21 mouse cellular contexts compared by ENCODE assay signal in genomic region chr3:88227260-88227659, GRCm38 (mm10). TPM values are rescaled to one million over a fixed set of nuclear protein-coding genes. Genes with fewer than 3 reads are reported as not detected.
DNase-seq lines count a peak whose midpoint lies in the region; ATAC-seq and TF ChIP-seq lines count a peak whose summit lies in the region.
"Had no signal": no experiment of that assay in that cellular context is flagged by ENCODE, and none has a peak within 500 bp of the region (broad histone marks: within the 10 kb centered on the region; RNA-seq: fewer than 3 reads in every experiment).

No protein-coding gene starts in this region.

- peaks cover 75% of the 10 kb centered on the region for H3K36me3 ChIP-seq in forebrain, embryonic 15.5 days
- peaks cover 10% of the 10 kb centered on the region for H3K36me3 ChIP-seq in hindbrain, embryonic 16.5 days (ENCODE audit: control insufficient read depth, insufficient read depth, low read length)
- H3K36me3 ChIP-seq in neural tube, embryonic 15.5 days: peaks cover 50% of the 10 kb centered on the region
- H3K36me3 ChIP-seq: lung, embryonic 15.5 days had no signal

- H3K4me3 ChIP-seq in left cerebral cortex, adult 2 months: no peak overlapping the region
- no peak overlapping the region for H3K4me3 ChIP-seq in forebrain, embryonic 15.5 days
- no peak overlapping the region for H3K4me3 ChIP-seq in hindbrain, embryonic 16.5 days (ENCODE audit: low read length)
- H3K4me3 ChIP-seq in neural tube, embryonic 15.5 days (replicated peaks): no peak overlapping the region
- H3K4me3 ChIP-seq: lung, embryonic 15.5 days had no signal

- ATAC-seq in forebrain, embryonic 15.5 days (replicated peaks): no peak
- ATAC-seq in hindbrain, embryonic 16.5 days: no peak
- no peak for ATAC-seq in neural tube, embryonic 15.5 days (ENCODE audit: low FRiP score)
- ATAC-seq: activated CD4-positive, CD25-positive, alpha-beta regulatory T cell, adult 4 months; intestine, embryonic 16.5 days had no signal

- no peak for DNase-seq in left cerebral cortex, adult 2 months (ENCODE audit: extremely low spot score in 1 of 2, low spot score in 2 of 2)
- no peak for DNase-seq in left cerebral cortex, adult 9 months (ENCODE audit: low spot score in 2 of 2)
- no peak for DNase-seq in heart, postnatal 4 days
- DNase-seq in gastrocnemius, postnatal 25 days: no peak
- DNase-seq in urinary bladder, postnatal 14 days (ENCODE audit: low spot score): no peak
- DNase-seq: heart, postnatal 10 days; kidney, postnatal 14 days; right cerebral cortex, postnatal 4 days; thymus, adult 2 months had no signal

- intact Hi-C loops in left cerebral cortex, adult 2 months (cut with DNase I): no loop called here

- peak overlapping the region; percentile 18 for H3K4me2 ChIP-seq in forebrain, embryonic 15.5 days (replicated peaks)
- no peak overlapping the region for H3K4me2 ChIP-seq in hindbrain, embryonic 16.5 days (ENCODE audit: low read length)
- no peak overlapping the region for H3K4me2 ChIP-seq in neural tube, embryonic 15.5 days
- H3K4me2 ChIP-seq: liver, embryonic 11.5 days; lung, embryonic 15.5 days had no signal

- 22% methylated on average over 4 of the region's 4 CpGs for WGBS in forebrain, embryonic 15.5 days
- 25% methylated on average over 4 of the region's 4 CpGs for WGBS in hindbrain, embryonic 16.5 days
- WGBS in neural tube, embryonic 15.5 days: 17% methylated on average over 4 of the region's 4 CpGs

- 0 out of 2 replicates have a peak overlapping the region, but pooled peaks have one; percentile 42 for H3K9ac ChIP-seq in forebrain, embryonic 15.5 days (replicated peaks)
- H3K9ac ChIP-seq in hindbrain, embryonic 16.5 days (ENCODE audit: low read depth, low read length): no peak overlapping the region
- 0 out of 2 replicates have a peak overlapping the region, but pooled peaks have one; percentile 2 for H3K9ac ChIP-seq in neural tube, embryonic 15.5 days (replicated peaks)
- H3K9ac ChIP-seq: lung, embryonic 15.5 days had no signal

- no peaks in the 10 kb centered on the region for H3K27me3 ChIP-seq in forebrain, embryonic 15.5 days
- no peaks in the 10 kb centered on the region for H3K27me3 ChIP-seq in hindbrain, embryonic 16.5 days (replicated peaks; ENCODE audit: control insufficient read depth, insufficient read depth, low read length)
- no peaks in the 10 kb centered on the region for H3K27me3 ChIP-seq in neural tube, embryonic 15.5 days (replicated peaks)

- H3K4me1 ChIP-seq in forebrain, embryonic 15.5 days: peaks cover 99% of the 10 kb centered on the region
- peaks cover 59% of the 10 kb centered on the region for H3K4me1 ChIP-seq in hindbrain, embryonic 16.5 days (ENCODE audit: control insufficient read depth, insufficient read depth, low read depth, low read length)
- H3K4me1 ChIP-seq in neural tube, embryonic 15.5 days: peaks cover 87% of the 10 kb centered on the region
- H3K4me1 ChIP-seq: lung, embryonic 15.5 days had no signal

- no peak for TF ChIP-seq CTCF in left cerebral cortex, adult 2 months (IDR thresholded peaks at IDR 0.05)

- H3K9me3 ChIP-seq in forebrain, embryonic 15.5 days: no peaks in the 10 kb centered on the region
- no peaks in the 10 kb centered on the region for H3K9me3 ChIP-seq in hindbrain, embryonic 16.5 days (ENCODE audit: control insufficient read depth, low read length)
- H3K9me3 ChIP-seq in neural tube, embryonic 15.5 days (replicated peaks): no peaks in the 10 kb centered on the region
- H3K9me3 ChIP-seq: lung, embryonic 15.5 days had no signal

- H3K27ac ChIP-seq in left cerebral cortex, adult 2 months: peak overlapping the region; percentile 65
- H3K27ac ChIP-seq in forebrain, embryonic 15.5 days (replicated peaks): peak overlapping the region; percentile 99
- peak overlapping the region; percentile 95 for H3K27ac ChIP-seq in hindbrain, embryonic 16.5 days (ENCODE audit: low read depth, low read length)
- peak overlapping the region; percentile 98 for H3K27ac ChIP-seq in neural tube, embryonic 15.5 days (replicated peaks)
- H3K27ac ChIP-seq: lung, embryonic 15.5 days had no signal

RNA-seq across cellular contexts. Expression of gene Rhbg, which starts 27.2 kb away (rescaled TPM):
- not detected for total RNA-seq in left cerebral cortex, adult 2 months (2021)
- polyA plus RNA-seq in forebrain, embryonic 15.5 days (2015; fragmentation: Nextera tagmentation; extraction: Ambion mirVana): 0.10 and 0.14 TPM in 2 replicates
- 0.52 and 0.99 TPM in 2 replicates for polyA plus RNA-seq in hindbrain, embryonic 16.5 days (2015; fragmentation: Nextera tagmentation; extraction: Ambion mirVana)
- polyA plus RNA-seq in neural tube, embryonic 15.5 days (2015; fragmentation: Nextera tagmentation; extraction: Ambion mirVana): 0.78 and 0.83 TPM in 2 replicates
- not detected for total RNA-seq in heart, postnatal 4 days (2021)
- total RNA-seq in gastrocnemius, postnatal 25 days (2021): not detected
- total RNA-seq: gastrocnemius, adult 18-20 months; heart, adult 8-10 months; heart, postnatal 10 days; left cerebral cortex, postnatal 36 days had no signal
- polyA plus RNA-seq: activated CD4-positive, CD25-positive, alpha-beta regulatory T cell, adult 4 months had no signal

RNA-seq across cellular contexts. Expression of gene Gm38392, which starts 59.8 kb away (rescaled TPM):
- total RNA-seq in left cerebral cortex, adult 2 months (2021): under 1 TPM in 1 of 2 experiments, not detected in 1; 0.59 TPM
- polyA plus RNA-seq in forebrain, embryonic 15.5 days (2015; fragmentation: Nextera tagmentation; extraction: Ambion mirVana): 0.23 TPM in 1 of 2 replicates, not detected in the other
- polyA plus RNA-seq in hindbrain, embryonic 16.5 days (2015; fragmentation: Nextera tagmentation; extraction: Ambion mirVana): not detected in 2 replicates
- 0.26 TPM in 1 of 2 replicates, not detected in the other for polyA plus RNA-seq in neural tube, embryonic 15.5 days (2015; fragmentation: Nextera tagmentation; extraction: Ambion mirVana)
- total RNA-seq in heart, postnatal 4 days (2021): not detected
- total RNA-seq in gastrocnemius, postnatal 25 days (2021): under 1 TPM; 0.51 to 0.69 TPM
- total RNA-seq: CH12.LX had no signal
- polyA plus RNA-seq: activated CD4-positive, CD25-positive, alpha-beta regulatory T cell, adult 4 months; embryonic facial prominence, embryonic 11.5 days; intestine, embryonic 16.5 days had no signal
